Mouse (Mus musculus): Measurements from ENCODE around the gene Elk4.

- TF ChIP-seq CTCF (IDR thresholded peaks at IDR 0.05; ENCODE audit: low read depth, low read length) (no peak), EP300 (IDR thresholded peaks at IDR 0.05; ENCODE audit: insufficient read depth, low read depth, low read length) (no peak)
These were observed 4.4 kb downstream of the Elk4 start for GRCm38 (mm10) chr1:132011785-132012184.

Measured in ES-Bruce4 (cell line).